Mouse (Mus musculus) G1E (cell line): ENCODE measurements around the gene Mprip.

Experiments
- CTCF ChIP-seq: IDR thresholded peaks from 2 replicates; pipeline ENCODE4 v1.5.1; 2012; ENCODE audit warnings: low read depth, low read length, inconsistent platforms, mixed read lengths
- GATA1 ChIP-seq: IDR thresholded peaks from 2 replicates; pipeline ENCODE4 v1.6.1; 2012; ENCODE audit warnings: borderline replicate concordance, low read length, inconsistent platforms, mixed read lengths
- POLR2AphosphoS5 ChIP-seq: IDR thresholded peaks from 2 replicates; pipeline ENCODE4 v1.6.1; 2012; ENCODE audit warnings: low read depth, low read length, inconsistent platforms; ENCODE audit not compliant: insufficient replicate concordance

- TF ChIP-seq CTCF: no peak
- TF ChIP-seq POLR2AphosphoS5: no peak
- TF ChIP-seq GATA1: no peak
These were observed 153.8 kb downstream of the Mprip start for GRCm38 (mm10) chr11:59814936-59815335.
